Mouse (Mus musculus) bone marrow macrophage, adult 2 months (primary cell): Measurements from ENCODE around the gene Klk12.

ENCODE experiments used
- CTCF ChIP-seq: IDR thresholded peaks from 2 replicates; pipeline ENCODE4 v1.5.1; 2012; ENCODE audit warnings: low read depth, mild to moderate bottlenecking, low read length, moderate library complexity
- POLR2A ChIP-seq: IDR thresholded peaks from 2 replicates; pipeline ENCODE4 v1.6.1; 2012; ENCODE audit warnings: mild to moderate bottlenecking, low read depth, low read length, borderline replicate concordance

GRCm38 (mm10) chr7:43778176-43778970 lies 9.7 kb downstream of the Klk12 start:
- TF ChIP-seq CTCF (no peak), POLR2A (no peak)
